Mouse (Mus musculus) lung, postnatal 4 days (tissue): Measurements from ENCODE around the gene Hspb11.
A peak's percentile ranks its signal among the peaks of the same experiment; 100 is the strongest.

Source experiments
- DNase-seq, 2 experiments: peaks; one replicate each; pipeline ENCODE4 v3.0.0; 2021

Hspb11 gene

DNA sequence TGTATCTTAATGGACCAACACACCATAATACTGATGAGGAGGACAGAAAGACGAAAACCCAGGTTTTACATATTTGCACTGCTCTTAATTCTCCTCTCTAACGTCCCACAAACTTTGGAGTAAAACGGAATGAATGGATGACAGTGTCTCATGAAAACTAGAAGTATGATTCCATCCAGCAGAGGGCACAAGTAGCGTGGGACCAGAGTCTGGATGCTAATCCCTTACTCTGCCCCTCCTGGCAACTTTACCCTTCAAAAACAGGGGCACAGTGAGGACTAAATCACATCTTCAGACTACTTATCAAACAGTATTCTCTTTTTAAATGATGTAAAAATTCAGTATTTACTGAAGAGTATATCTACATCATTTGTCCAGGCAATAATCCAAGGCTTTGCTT is 2.9 kb upstream of the Hspb11 start:
- peak in 1 of 2 experiments; percentile 54 for DNase-seq

DNA sequence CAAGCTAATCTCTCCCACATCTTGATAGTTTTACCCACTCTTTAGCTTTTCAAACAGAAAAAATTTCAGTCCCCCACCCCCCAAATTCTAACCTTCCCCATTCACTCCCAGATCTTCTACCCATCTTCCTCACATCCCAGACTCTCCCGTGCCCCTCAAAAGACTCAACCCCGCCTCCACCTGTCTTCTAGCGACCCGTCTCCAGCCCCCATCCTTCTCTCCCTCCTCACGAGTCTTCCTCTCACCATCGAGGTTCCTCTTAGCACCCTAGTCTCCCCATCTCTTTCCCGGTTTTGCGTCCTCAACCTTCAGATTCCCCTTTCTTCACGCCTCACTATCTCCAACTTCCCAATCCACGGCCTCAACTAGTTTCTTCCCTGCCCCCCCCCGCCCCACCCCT is 871 bp upstream of the Hspb11 start:
- DNase-seq = no peak

DNA sequence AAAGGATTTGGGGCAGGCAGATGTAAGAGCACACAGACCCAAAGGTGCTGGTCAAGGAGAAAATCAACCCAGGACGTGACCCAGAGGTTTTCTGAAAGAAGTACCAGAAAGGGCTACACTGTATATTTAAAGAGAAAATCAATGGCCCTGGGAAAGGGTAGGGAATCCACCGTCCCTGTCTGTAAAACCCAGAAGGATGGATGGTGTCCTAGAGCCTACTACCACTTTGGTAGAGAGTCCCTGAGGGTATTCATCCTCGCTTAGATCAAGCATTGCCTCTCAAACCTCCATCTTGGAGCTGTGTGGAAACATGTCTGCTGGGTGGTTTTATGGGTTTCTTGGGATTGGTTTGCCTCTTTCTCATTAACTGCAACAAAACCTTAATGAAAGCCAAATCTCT is 1.0 kb downstream of the Hspb11 start:
- DNase-seq = no peak

GRCm38 (mm10) chr4:107260001-107260400 is 6.6 kb downstream of the Hspb11 start:
- DNase-seq = peak in 1 of 2 experiments; percentile 7

DNA sequence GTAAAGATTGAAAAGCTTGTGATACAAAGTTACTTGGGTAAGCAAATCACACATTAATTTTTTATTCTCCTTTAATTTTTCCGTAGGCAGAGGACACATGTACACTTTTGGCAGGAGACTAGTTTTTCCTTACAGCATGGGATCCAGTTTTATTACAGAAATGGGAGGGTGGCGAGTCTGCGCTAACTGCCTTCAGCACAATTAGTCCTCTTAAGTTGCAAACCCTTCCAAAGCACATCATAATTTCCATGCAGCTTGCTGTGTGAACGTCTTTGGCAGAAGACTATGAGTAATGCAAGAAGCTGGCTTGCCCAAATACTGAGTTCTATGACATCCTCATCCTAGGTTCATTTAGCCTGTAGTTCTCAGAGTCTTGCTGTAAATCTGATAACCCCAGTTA is 20.3 kb downstream of the Hspb11 start:
- no peak for DNase-seq

- no peak for DNase-seq
These were observed 21.1 kb downstream of the Hspb11 start for GRCm38 (mm10) chr4:107274511-107274910.

DNA sequence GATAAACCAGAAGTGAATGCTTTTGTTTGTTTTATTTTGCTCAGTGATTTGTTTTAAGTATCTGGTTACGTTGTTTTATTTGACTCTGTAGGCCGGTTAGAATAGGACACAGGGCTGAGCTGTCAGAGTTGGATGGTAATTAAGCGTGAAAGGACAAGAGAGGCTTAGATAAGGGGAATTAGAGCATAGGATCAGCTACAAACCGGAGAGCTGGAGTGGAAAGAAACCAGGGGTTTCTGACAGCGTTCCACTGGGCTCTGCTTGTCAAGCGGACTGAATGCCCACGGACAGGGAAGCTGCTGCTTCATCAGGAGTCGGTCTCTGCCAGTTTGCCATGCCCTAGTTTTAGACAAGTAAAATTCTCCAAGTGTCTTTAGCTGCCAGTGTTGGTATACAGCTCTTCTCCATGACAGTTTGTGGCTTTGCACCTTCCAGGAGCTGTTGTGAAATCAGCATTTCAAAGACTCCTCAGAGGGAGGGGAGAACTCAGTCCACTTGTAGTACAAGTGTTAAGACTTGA is 24.9 kb downstream of the Hspb11 start:
- DNase-seq = no peak

GRCm38 (mm10) chr4:107280843-107281475 is 27.6 kb downstream of the Hspb11 start:
- DNase-seq = no peak

DNA sequence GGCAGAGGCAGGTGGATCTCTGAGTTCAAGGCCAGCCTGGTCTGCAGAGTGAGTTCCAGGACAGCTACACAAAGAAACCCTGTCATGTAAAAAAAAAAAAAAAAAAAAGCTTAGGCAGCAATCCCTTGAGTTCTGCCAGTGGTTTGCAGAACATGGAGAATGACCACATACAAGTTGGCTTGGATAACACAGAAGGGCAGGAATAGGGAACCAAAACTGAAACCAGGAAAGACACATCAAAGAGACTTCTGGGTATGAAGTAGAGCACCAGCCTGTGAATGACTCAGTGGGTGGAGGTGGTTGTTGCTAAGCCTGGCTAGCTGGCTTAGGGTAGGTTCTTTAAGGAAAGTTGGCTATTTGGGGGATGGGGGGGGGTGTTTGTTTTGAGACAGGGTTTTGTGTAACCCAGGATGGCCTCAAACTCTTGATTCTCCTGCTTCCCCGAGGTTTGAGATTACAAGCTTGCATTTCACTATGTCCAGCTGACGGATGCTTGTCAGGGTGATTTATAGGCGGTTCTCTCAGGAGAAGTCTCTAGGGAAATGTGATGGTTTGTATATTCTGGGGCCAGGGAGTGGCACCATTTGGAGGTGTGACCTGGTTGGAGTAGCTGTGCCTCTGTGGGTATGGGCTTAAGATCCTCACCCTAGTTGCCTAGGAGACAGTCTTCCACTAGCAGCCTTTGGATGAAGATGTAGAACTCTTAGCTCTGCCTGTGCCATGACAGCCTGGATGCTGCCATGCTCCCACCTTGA is 32.2 kb downstream of the Hspb11 start:
- DNase-seq = no peak

DNA sequence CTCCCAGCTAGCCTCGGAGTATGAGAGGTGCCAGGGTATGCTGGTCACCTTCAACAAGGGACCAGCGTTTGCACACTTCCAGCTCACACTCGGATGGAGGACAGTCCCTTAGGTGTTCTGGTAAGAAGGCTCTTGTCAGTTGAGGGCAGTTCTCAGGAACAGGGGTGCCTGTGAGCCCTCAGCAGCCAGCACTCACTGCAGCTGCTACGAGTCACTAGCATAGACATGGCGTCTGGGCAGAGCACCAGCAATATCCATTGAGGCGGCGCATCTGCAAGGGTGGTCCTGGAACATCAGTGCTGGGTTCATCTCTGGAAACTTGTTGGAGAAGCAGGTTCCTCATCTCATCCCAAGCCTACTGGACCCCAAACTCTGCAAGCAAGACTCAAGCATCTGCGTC is 33.0 kb downstream of the Hspb11 start:
- DNase-seq = no peak

- DNase-seq = no peak
These were observed 34.1 kb downstream of the Hspb11 start for GRCm38 (mm10) chr4:107287517-107287916.

- DNase-seq = no peak
These were observed 38.3 kb downstream of the Hspb11 start for GRCm38 (mm10) chr4:107291611-107292272.

DNA sequence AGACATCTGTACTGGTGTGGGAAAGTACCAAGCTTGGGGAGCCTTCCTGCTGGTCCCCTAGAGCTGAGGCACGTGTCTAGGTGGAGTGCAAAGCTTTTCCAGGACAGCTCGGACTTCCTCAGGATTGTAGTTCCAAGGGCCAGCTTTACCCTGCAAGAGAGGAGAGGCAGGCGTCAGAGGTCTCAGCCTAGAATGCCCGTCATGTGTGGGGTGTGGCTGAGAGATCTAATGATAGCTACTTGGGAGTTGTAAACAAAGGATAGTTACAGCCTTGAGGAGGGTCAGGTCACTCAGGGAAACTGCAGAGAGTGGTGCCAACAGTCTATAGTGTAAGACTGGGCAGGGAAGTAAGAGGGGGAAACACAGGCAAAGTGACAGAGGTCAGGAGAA is 38.9 kb downstream of the Hspb11 start:
- no peak for DNase-seq

DNA sequence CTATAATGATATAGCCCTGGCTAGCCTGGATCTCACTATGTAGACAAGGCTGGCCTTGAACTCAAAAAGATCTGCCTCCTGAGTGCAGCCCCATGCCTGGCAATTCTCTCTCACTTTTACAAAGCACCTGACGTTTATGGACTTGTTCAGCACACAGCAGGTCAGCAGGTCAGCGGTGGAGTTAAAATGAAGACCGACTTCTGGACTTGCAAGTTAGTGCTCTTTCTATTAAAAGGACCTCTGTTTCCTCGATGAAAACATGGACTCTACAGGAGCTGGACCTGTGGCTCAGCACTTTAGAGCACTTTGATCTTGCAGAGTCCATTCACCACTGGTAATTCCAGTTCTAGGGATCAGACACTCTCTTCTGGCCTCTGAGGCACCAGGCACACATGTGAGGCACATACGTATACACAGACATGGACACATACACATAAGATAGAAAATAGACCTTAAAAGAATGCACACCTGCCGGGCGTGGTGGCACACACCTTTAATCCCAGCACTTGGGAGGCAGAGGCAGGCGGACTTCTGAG is 44.7 kb downstream of the Hspb11 start:
- DNase-seq = no peak

GRCm38 (mm10) chr4:107299779-107300340 is 46.5 kb downstream of the Hspb11 start:
- no peak for DNase-seq

- DNase-seq = no peak
These were observed 47.0 kb downstream of the Hspb11 start for GRCm38 (mm10) chr4:107300371-107300770.

DNA sequence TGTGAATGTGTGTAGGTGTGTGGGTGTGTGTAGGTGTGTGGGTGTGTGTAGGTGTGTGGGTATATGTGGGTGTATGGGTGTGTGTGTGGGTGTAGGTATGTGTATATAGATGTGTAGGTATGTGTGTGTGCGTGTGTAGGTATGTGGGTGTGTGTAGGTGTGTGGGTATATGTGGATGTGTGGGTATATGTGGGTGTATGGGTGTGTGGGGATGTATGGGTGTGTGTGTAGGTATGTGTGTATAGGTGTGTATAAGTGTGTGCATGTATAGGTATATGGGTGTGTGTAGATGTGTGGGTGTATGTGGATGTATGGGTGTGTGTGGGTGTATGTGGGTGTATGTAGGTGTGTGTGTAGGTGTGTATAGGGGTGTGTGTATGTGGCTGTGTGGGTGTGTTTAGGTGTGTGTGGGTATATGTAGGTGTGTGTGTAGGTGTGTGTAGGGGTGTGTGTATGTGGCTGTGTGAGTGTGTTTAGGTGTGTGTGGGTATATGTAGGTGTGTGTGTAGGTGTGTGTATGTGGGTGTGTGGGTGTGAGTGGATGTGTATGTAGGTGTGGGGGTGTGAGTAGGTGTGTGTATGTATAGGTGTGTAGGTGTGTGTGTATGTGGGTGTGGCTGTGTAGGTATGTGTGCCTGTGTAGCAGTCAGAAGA is 47.6 kb downstream of the Hspb11 start:
- no peak for DNase-seq

- no peak for DNase-seq
These were observed 48.8 kb downstream of the Hspb11 start for GRCm38 (mm10) chr4:107302221-107302620.

GRCm38 (mm10) chr4:107302832-107303231 is 49.4 kb downstream of the Hspb11 start:
- no peak for DNase-seq

- DNase-seq = no peak
These were observed 50.1 kb downstream of the Hspb11 start for GRCm38 (mm10) chr4:107303531-107303930.

DNA sequence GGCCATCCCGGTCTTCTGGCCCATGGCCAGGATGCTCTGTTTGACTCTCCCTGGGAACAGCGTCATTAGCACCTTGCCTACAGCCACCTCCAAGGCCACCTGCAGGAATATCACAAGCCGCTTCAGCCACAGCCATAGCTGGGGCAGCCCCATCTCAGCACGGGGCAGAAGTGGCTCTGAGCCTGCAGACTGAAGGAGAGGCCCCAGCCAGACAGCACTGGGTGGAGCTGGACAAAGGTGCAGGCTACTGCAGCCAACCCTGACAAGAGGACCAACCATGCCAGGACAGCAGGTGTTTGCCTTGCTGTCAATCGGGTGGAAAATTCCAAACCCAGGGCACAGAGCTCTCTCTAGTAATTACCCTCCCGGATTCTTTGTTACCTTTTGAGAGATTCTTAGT is 53.6 kb downstream of the Hspb11 start, which contains the start of gene Dio1:
Gene Dio1 (minus strand): TSS at position 204 of the 400 bp plus-strand sequence.
- no peak for DNase-seq

DNA sequence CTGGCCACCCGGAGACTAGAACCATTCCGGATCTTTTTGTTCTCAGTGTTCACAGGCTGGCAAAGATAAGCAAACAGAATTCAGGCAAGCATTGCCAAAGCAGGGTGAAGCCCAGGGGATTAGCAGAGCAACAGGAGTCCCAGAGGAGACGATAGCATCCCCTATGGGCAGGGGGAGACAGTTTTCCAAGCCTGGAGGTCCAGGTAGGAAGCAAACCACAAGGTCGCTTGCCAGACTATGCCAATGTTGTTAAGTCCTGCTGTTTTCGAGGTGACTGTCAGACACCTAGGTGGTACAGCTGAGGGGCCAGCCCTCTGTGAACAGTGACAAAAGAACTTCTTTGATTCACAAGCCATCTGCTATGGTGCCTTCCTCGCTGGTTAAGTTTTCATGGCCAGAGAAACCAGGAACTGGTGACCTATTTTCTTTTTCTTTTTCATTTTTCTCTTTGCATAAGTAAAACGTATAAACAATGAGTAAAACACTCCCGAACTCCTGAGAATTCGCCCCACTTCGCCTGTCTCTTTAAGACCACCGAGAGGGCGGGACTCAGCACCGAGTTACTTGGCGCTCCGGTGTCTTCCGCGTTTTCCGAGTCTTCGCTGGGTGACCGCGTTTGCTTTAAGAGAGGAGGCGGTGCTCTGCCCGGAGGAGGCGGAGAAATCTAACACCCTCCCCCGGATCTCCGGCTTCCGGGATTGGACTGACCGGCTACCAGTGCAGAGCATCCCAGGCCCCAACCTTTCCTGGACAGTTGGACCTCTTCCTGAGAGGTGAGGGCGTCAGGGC is 60.5 kb downstream of the Hspb11 start, which contains the start of gene Yipf1:
Gene Yipf1 (plus strand): TSS at position 674 of the 789 bp plus-strand sequence.
- DNase-seq = peak; percentile 93 to 94
